Mouse (Mus musculus) brain, embryonic 18.5 days (tissue): ENCODE results near the gene Ech1.

Source experiments
- DNase-seq: peaks from one replicate; pipeline ENCODE4 v3.0.0-alpha.2; 2012; ENCODE audit warnings: low read depth, low spot score

The Ech1 gene

DNA sequence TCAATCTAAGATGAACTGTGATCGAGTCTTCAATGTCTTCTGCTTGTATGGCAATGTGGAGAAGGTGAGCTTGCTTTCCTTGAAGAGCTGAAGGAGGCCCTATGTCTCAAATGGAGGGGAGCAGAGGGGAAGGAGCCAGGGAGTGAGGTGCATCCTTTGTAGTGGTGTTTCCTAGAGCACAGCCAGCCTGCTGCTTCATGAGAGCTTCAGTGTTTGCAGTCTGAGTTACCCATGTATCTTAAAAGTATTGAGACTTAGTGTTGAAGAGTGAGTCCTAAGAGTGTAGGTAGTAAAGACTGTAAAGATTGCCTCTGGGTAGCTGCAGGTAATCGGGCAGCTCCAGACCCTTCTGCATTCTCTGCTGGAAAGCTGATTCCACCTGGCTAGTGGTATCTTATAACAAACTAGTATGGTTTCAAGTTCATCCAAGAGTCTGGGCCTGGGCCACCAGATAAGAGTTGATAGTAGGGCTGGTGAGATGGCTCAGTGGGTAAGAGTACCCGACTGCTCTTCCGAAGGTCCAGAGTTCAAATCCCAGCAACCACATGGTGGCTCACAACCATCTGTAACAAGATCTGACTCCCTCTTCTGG lies 6.1 kb upstream of the Ech1 start:
- DNase-seq = no peak

DNA sequence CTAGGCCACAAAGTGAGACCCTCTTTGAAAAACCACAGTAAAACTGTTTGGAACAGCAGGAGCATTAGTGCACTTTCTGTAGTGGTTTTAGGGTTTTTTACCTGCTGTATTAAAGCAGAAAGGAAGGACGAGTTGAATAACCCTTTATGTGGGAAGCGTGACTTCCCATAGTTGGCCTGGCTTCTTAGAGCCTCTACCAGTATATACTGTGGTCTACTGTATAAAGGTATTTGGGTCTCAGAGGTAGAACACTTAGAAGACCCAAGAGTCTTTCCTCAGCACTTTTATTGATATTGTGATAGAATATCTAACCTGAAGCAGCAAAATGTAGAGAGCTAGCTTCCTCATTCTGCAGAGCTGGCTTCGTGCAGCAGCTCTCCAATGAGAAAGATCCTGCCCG lies 5.4 kb upstream of the Ech1 start:
- no peak for DNase-seq

DNA sequence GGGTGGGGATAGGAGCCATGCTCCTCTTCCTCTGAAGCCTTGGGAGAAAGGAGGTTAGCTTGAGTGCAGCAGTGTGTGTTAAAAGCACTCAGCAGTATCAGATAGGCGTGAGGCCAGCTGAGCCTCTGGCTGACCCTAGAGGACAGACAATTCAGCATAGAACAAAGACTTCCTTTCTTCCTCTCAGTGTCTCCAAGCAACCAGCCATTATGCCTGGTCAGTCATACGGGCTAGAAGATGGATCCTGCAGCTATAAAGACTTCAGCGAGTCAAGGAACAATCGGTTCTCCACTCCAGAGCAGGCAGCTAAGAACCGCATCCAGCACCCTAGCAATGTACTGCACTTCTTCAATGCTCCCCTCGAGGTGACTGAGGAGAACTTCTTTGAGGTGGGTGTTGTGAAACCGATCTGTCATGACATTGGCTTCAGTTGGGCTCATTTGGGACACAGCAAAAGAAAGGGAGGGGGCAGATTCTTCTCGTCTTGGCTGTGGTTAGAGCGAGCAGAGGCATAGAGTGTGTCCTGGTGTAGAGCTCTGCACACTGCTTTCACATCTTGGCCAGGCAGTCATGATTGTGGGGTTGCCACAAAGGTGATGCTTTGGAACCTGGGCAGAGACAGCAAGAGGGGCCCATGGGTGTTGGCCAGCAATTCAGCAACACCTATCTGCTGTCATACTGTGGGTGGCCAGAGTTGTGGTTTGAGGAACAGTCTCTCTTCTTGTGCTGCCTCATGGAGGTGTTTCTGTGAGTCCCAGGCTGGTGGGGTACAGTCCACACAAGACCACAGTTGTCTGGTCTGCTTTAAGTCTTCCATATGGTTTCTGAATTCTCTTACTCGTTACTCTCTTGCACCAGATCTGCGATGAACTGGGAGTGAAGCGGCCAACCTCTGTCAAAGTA lies 4.4 kb upstream of the Ech1 start:
- no peak for DNase-seq

DNA sequence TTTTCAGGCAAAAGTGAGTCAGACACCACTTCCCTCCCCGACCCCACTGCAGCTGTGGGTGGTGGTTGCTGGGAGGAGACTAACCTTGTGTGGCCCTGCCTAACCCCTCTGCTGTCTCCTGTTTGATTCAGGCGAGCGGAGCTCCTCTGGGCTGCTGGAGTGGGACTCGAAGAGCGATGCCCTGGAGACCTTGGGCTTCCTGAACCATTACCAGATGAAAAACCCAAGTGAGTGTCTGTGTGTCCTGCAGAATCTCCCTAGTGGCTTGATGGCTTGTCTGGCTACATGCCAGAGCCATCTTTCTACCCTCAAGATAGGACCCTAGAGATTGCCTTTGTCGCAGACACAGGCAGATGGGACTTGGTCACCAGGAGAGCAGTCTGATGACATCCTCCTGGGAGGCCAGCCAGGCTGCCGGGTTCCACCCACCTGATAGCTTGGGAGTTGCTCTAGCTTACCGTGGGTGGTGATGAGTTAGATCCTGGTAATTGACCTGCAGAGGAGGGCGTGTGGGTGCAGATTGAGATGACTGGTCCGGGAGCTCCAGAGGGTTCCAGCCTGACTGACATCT lies 3.7 kb upstream of the Ech1 start:
- no peak for DNase-seq

DNA sequence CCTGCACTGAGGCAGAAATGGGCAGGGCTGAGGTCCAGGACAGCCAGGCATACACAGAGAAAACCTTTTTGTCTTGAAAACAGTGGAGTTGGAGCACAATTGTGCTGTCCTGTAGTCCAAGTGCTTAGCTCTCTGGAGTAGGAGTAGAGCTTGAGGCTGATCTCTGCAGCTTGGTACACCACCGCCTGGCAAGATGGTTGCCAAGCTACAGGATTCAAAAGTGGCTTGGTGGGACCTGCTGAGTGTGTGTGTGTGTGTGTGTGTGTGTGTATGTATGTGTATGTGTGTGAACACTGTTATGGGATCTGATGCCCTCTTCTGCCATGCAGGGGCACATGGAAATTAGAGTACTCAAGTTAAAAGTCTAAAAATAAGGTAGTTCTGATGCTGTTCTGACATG lies 2.5 kb upstream of the Ech1 start:
- DNase-seq = no peak

DNA sequence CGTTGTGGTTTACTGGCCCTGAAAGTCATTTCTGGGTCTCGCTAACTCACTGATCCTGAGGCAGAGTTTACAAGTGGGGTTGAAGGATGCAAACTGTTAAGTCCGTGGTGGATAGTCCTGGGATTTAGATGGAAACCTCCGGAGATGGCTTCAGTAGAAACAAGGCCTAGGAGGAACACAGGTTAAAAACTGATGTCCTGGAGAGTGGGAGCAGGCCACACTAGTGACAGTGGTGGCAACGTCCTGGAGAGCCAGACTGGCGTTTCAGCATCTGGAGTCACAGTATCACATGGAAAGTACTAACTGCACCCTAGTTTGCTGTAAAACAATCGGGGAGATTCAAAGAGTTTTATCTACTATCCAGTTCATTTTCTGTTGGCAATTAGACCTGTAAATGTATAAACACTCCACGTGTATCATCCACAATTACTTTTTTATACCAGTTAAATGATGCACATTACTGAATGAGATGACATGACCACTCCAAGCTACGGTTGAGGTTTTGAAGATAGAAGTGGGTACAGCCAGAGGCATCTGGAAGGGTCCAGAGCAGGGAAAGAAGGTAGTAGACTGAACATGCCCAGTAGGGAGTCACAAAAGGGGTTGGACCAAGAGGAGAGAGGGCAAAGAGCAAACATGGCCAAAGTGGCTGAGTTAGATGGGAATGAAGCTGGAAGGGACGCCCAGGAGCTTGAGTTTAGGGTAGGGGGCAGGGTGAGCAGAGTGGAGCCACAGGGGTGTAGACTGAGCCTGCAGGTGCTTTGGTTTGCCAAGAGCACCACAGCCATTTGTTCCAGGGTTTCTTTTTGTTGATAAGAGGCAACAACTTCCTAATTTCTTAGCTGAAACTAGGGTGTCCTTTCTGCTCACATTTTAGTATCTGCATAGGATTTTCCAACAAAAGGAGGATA lies 1.8 kb upstream of the Ech1 start:
- DNase-seq = no peak

DNA sequence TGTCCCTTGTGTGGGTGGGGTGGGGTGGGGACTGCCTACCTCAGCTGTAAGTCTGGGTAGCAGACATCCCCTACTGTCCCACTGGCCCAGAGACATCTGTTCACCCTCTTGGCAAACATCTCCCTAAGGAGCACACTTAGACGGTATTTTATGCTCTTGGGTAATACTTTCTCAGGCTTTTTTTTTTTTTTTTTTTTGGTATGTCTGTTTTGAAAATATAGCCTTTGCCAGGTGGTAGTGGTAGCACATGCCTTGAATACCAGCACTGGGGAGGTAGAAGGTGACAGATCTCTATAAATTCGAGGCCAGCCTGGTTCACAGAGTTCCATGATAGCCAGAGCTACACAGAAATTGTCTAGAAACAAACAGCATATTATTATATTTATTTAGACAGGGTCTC lies 1.1 kb upstream of the Ech1 start:
- DNase-seq = no peak

DNA sequence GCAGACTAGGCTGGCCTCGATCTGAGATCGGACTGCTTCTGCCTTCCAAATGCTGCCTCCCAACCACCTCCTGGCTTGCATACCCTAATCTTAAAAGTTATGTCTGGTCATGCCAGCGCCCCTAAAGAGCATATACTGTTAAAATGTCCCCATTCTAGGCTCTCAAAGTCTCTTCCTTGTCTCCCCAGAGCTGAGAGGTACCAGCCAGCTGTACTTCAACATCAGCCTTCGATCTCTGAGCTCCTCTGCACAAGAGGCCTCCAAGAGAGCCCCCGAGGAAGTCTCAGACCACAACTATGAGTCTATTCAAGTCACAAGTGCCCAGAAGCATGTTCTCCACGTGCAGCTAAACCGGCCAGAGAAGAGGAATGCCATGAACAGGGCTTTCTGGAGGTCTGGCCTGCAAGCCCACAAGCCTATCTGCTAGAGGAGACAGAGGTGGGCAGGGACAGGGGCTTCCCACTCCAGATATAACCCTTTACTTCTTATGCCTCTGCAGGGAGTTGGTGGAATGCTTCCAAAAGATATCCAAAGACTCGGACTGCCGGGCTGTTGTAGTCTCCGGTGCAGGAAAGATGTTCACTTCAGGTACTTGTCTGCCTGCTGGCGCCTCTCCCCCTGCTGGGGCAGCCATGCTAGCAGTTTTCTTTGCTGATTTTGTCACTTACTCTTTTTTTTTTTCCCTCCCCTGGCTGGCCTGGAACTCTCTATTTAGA lies 827 bp downstream of the Ech1 start:
- DNase-seq = no peak

DNA sequence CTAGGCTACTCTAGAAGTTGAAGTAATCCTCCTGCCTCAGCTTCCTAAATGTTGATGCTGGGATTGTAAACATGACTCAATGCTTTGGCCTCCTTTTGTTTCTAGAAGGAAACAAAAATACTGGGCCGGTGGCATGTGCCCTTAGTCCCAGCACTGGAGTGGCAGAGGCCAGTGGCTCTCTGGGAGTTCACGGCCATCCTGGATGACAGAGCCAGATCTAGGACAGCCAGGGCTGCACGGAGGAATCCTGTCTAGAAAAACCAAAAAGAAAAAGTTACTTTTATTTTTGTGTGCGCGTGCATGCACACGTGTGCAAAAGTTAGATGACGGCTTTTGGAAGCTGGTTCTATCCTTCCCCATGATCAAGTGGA lies 1.4 kb downstream of the Ech1 start:
- no peak for DNase-seq

DNA sequence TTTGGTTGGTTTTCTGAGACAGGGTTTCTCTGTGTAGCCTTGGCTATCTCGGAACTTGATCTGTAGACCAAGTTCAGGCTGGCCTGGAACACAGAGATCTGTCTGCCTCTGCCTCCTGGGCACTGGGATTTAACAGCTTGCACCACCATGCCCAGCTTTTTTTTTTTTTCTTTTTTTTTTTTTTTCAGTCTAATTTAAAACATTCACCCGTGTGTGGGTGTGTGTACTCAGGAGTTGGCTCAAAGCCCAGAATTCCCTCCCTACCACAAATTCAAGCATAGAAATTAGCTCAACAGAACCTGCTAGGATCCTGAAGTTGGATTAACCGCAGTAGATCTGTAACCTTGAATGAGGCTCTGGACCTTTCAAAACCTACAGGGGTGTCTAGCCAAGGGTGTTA lies 2.3 kb downstream of the Ech1 start:
- no peak for DNase-seq

DNA sequence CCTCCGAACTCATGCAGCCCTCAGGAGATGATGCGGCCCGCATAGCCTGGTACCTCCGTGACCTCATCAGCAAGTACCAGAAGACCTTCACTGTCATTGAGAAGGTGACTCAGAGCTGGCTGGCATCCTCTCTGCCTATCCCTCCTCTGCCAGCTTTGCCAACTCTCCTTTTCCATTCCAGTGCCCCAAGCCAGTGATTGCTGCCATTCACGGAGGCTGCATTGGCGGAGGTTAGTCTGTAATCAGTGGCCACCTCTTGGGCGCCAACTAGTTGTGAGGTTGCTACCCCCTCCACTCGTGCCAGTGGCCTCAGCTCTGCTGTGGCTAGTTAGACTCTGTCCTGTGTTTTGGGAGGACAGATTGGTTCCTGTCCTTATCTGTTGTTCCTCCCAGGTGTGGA lies 4.8 kb downstream of the Ech1 start:
- DNase-seq = no peak

DNA sequence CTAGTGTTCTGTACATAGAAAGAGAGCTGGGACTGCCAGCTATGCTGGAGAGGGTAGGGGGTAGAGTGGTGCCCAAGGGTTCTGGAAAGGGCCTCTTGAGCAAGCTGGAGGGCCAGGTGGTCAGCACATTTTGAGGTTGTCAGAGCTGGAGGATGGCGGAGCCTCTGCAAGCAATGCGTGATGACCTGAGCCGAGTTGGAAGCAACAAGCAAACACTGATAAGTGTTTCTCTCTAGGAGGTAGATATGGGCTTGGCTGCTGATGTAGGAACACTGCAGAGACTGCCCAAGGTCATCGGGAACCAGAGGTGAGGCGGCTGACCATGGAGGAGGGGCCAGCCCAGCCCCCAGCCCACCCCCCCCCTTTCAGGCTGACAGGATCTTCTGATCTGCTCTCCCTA lies 6.0 kb downstream of the Ech1 start:
- DNase-seq = no peak

DNA sequence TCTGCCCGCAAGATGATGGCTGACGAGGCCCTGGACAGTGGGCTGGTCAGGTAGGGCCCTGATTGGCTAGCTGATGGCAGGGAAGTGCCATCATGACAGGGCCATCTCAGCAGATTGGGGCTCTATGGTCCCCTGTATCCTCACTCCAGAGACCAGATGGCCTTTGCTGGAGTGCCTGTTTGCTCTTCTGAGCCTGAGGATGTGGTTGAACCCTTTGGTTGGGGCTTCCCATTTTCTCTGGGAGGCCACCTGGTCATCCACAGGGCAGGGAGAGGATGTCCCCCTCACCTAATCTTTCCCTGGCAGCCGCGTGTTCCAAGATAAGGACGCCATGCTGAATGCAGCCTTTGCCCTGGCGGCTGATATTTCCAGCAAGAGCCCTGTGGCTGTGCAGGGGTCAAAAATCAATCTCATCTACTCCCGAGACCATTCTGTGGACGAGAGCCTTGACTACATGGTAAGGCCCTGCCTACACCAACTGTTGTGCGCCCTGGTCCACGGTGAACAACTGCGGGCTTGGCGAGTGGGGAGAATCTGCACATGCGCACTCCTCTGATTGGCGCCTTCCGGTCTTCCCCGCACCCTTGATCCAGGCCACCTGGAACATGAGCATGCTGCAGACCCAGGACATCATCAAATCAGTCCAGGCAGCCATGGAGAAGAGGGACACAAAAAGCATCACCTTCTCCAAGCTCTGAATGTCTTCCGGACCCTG lies 6.6 kb downstream of the Ech1 start:
- DNase-seq = no peak

DNA sequence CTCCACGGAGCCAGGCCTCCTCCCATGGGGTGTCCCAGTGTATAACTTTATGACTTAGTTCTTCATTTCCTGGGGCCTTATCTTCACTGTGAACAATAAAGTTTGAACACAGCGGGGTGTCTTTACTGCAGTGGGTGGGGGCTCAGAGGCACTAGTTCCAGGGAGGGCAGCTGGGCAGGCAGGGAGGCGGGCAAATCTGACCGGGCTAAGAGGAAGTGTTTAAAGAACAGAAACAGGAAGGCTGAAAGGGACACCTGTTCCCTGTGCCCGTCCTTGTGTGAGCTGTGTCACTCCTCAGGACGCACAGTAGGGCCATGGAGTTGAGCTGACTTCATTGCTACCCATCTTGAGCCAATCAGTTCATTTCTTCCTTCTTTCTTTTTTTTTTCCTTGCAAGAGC lies 7.1 kb downstream of the Ech1 start:
- DNase-seq = no peak

DNA sequence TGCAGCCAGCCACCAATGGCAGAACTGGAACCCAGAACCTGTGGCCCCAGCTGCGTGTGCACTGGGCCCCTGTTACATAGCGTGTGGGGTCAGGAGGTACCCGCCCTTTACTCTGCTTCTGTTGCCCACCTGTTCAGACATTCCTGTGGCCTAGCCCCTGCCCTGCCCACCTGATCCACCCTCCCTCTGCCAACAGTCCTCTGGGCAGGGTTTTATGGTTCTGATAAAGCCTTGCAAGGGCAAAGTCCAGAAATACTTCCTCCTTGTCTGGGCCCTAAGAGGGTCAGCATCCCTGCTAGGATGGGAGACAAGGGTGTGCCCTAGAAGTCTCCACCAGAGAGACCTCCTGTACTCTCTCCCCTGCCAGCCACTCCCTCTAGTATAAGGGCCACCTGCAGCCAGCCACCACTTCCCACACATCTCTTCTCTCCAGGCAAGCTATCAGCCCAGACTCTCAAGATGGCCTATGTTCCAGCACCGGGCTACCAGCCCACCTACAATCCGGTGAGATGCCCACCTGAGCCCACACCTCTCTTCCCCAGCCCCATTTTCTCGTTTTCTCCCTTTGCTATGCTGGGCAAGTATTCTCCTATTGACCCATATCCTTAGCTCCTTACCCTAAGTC lies 8.8 kb downstream of the Ech1 start, which contains the start of gene Lgals4:
Gene Lgals4, plus strand, starts transcription at position 132 of the 625 bp plus-strand sequence.
- no peak for DNase-seq

DNA sequence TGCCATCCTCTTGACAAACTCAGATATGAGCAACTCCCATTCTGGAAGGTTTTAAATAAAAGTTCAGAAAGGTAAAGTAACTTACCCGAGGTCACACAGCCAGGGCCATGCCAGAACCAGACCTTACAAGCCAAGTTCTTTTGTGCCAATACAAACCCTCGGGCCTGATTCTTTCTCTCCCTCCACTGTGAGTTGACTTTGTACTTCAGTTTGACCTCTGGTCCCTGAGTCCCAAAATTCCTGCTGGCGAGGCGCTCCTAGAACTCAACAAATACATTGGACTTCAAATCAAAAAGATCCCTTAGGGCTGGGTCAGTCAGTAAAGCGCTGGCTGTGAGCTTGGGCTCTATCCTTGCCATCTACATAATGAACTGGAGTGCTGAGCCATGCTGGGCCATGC lies 11.9 kb downstream of the Ech1 start:
- no peak for DNase-seq

DNA sequence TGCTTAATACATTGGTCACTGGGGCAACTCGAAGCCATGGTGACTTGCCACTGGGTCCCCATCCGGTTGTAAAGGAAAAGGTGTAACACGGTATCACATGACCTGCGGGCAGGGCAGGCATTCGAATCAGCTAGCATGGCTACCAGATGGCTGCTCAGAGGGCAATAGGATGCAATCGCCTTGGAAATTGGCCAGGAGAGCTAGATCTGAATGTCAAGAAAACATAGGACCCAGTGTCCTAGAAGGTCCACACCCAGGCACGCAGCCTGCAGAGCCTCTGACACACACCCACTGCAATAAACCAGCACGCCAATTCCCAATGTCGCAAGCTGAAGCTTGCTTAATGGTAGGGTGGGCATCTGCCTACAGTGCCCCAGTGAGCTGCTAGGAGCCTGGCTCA lies 13.3 kb downstream of the Ech1 start:
- DNase-seq = no peak

DNA sequence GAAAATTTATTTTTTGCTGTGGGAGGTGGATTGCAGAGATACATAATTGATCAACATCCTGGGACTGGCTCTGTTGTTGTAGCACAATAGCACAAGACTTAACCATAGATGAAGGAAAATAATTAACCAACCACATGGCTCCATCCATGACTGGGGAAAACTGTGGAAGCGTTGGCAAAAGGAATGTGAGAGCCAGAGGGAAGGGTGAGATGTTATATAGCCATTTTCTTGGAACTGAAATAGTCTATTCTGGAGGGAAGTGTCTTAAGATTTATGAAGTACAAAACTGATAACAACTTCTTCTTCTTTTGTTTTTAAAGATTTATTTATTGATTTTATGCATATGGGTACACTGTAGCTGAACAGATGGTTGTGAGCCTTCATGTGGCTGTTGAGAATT lies 22.3 kb downstream of the Ech1 start:
- DNase-seq = no peak

DNA sequence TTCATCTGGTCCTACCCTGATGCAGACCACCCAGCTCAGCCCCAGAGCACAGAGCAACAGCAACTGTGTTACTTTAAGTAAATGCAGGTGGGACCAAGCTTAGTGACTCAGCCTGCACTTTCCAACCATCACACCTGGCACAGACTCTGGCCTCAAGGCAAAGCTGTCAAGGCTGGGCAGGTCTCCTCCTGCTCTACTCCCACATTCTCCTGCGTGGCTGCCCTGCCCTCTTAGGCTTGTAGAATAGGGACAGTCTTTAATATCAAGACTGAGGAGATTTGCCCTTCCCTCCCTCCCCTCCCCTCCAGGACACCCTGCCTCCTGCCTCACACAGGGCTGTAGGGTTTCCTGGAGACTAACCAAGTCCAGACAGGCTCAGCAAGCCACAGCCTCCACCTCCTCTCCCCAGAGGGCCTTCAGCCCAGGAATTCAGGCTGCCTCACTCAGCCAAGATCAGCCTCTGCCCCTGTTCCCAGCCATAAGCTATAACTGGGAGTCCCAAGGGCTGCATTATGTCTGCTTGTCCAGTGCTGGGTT lies 24.8 kb downstream of the Ech1 start:
- no peak for DNase-seq

DNA sequence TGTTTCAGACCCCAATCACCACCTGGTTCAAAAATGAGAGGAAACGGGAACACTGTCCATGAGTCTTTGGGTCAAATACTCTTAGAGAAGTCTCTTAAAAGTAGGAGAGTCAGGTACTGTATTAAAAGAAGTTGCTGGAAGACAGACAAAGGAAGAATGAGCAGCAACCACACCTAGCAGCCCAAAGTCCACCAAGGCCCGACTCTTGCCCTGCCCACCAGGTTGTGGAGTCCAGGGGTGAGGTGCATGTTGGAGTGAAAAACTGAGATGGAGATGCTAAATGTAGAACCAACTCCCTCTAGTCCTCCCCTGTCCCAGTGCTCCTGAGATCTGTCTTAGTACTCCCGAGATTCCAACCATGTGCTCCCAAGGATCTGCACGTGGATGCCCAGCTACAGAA lies 25.6 kb downstream of the Ech1 start:
- no peak for DNase-seq
